Mouse (Mus musculus) midbrain, embryonic 14.5 days (tissue): ENCODE data around the gene Uba6. TPM values are rescaled to one million over a fixed set of nuclear protein-coding genes. Genes with fewer than 3 reads are reported as not detected.

Source experiments
- ATAC-seq: fragments of 200-750 bp; cut with Nextera tagmentation; 2 replicates; pipeline ENCODE4 v1.8.0; 2017; ENCODE audit warnings: moderate number of reproducible peaks, moderate library complexity; ENCODE audit not compliant: low FRiP score, low TSS enrichment
- DNase-seq: peaks from one replicate; pipeline ENCODE4 v3.0.0-alpha.2; 2015
- H3K27ac ChIP-seq: fragments of 300-500 bp; sonication (generic); replicated peaks from 2 replicates; pipeline ENCODE4 v1.5.1; 2014; ENCODE audit warnings: mild to moderate bottlenecking, low read depth, low read length, moderate library complexity
- H3K27me3 ChIP-seq: fragments of 300-500 bp; sonication (generic); 2 replicates; pipeline ENCODE4 v1.6.1; 2014; ENCODE audit warnings: low read length, control low read depth, mixed read lengths; ENCODE audit not compliant: control insufficient read depth, insufficient read depth
- H3K36me3 ChIP-seq: fragments of 300-500 bp; sonication (generic); 2 replicates; pipeline ENCODE4 v1.6.1; 2014; ENCODE audit warnings: low read length, control low read depth; ENCODE audit not compliant: control insufficient read depth, insufficient read depth
- H3K4me1 ChIP-seq: fragments of 300-500 bp; sonication (generic); 2 replicates; pipeline ENCODE4 v1.6.1; 2014; ENCODE audit warnings: mild to moderate bottlenecking, antibody characterized with exemption, low read length, control low read depth; ENCODE audit not compliant: control insufficient read depth, insufficient read depth
- H3K4me2 ChIP-seq: fragments of 300-500 bp; sonication (generic); 2 replicates; pipeline ENCODE4 v1.6.1; 2014; ENCODE audit warnings: mild to moderate bottlenecking, low read length, moderate library complexity
- H3K4me3 ChIP-seq: fragments of 300-500 bp; sonication (generic); replicated peaks from 2 replicates; pipeline ENCODE4 v1.5.1; 2014; ENCODE audit warnings: low read depth, low read length
- H3K9ac ChIP-seq: fragments of 300-500 bp; sonication (generic); replicated peaks from 2 replicates; pipeline ENCODE4 v1.6.1; 2014; ENCODE audit warnings: mild to moderate bottlenecking, low read length, moderate library complexity
- H3K9me3 ChIP-seq: fragments of 300-500 bp; sonication (generic); 2 replicates; pipeline ENCODE4 v1.6.1; 2016; ENCODE audit warnings: low read length, control low read depth, mixed read lengths; ENCODE audit not compliant: control insufficient read depth
- WGBS: fragments of 180-500 bp; shearing (Covaris S2); extraction: QIAGEN DNeasy Blood & Tissue Kit; methylation state at CpG from one replicate; pipeline ENCODE4 v1.1.7; 2014; 5-methylcytosine and 5-hydroxymethylcytosine counted together
- polyA plus RNA-seq: library from polyadenylated mRNA; unstranded; fragments of >200 nt; fragmentation: Nextera tagmentation; extraction: Ambion mirVana; gene quantifications from 2 replicates; pipeline ENCODE4 v1.2.1, GENCODE M21; 2014

Uba6 gene
- polyA plus RNA-seq, 1 experiment from 2014 or later = 20.2 TPM

GRCm38 (mm10) chr5:86094754-86095153, 77.8 kb downstream of the Uba6 start:
- ATAC-seq (no peak), DNase-seq (no peak)
- H3K27me3 ChIP-seq = no peaks in the 10 kb centered on the region
- no peak overlapping the region for H3K27ac ChIP-seq
- no peak overlapping the region for H3K4me2 ChIP-seq
- no peak overlapping the region for H3K4me3 ChIP-seq
- no peaks in the 10 kb centered on the region for H3K4me1 ChIP-seq
- no peaks in the 10 kb centered on the region for H3K36me3 ChIP-seq
- H3K9ac ChIP-seq = no peak overlapping the region
- no peaks in the 10 kb centered on the region for H3K9me3 ChIP-seq
- 88% methylated on average over 9 of the region's 9 CpGs for WGBS

GRCm38 (mm10) chr5:86086751-86087150, 85.9 kb downstream of the Uba6 start:
- H3K36me3 ChIP-seq = no peaks in the 10 kb centered on the region
- no peaks in the 10 kb centered on the region for H3K9me3 ChIP-seq
- H3K4me3 ChIP-seq = no peak overlapping the region
- no peak overlapping the region for H3K4me2 ChIP-seq
- H3K27ac ChIP-seq = no peak overlapping the region
- DNase-seq (no peak), ATAC-seq (no peak)
- H3K9ac ChIP-seq = no peak overlapping the region
- H3K27me3 ChIP-seq = no peaks in the 10 kb centered on the region
- 83% methylated on average over 6 of the region's 6 CpGs for WGBS
- no peaks in the 10 kb centered on the region for H3K4me1 ChIP-seq

DNA sequence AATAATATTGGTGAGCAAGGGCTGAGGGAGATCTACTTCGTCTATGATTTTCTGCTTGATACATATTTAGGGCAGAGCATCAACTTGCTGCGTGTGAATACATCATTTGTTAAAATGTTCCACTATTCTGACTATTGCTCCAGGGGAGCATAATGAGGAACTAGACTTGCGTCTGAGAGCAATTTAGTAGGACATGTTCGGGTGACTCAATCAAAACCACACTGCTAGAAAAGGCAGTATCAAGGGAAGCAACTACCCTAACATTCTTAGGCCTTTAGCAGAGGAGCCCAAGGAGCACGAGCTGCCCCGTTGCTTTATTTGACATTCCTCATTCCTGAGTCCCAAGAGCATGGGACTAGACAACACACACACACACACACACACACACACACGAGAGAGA, 87.6 kb downstream of the Uba6 start:
- WGBS = 82% methylated on average over 7 of the region's 7 CpGs

GRCm38 (mm10) chr5:86083987-86084386, 88.6 kb downstream of the Uba6 start:
- no peak for ATAC-seq

More for the DNA sequence above, 87.6 kb downstream of the Uba6 start:
- Histone ChIP-seq H3K4me2 (no peak overlapping the region), H3K27ac (no peak overlapping the region), H3K4me1 (no peaks in the 10 kb centered on the region), H3K36me3 (no peaks in the 10 kb centered on the region), H3K9me3 (no peaks in the 10 kb centered on the region), H3K9ac (no peak overlapping the region), H3K27me3 (no peaks in the 10 kb centered on the region), H3K4me3 (no peak overlapping the region)
- ATAC-seq (no peak), DNase-seq (no peak)

DNA sequence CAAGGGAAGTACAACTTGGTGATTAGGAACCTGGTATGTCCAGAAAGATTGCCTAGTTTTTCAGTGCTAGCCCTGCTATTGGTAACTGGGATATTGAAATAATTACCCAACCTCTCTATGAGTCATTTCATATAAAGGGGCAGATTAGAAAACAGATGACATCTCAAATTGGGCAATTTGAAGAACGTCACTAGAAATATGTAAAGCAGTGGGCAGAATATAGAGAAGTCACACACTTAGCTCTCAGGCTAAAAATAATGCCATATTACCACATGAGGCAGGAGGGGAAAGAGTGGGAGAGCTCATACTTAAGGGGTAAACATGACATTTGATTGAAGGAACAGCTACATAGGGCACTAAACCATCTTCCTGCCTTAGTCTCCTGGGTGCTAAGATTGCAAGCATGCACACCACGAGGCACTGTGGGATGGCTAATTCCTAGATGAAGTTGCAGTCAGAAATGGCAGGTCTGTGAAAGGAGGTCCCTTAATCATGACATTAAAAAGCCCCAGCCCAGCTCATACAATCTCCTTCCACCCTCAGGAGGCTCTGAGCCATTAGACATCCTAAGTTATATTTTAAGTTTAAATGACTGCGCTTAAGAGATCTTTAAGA, 93.8 kb downstream of the Uba6 start:
- H3K4me1 ChIP-seq = no peaks in the 10 kb centered on the region

More at GRCm38 (mm10) chr5:86083987-86084386, 88.6 kb downstream of the Uba6 start:
- H3K36me3 ChIP-seq = no peaks in the 10 kb centered on the region
- H3K4me3 ChIP-seq = no peak overlapping the region
- no peak for DNase-seq
- H3K4me2 ChIP-seq = no peak overlapping the region
- no peaks in the 10 kb centered on the region for H3K9me3 ChIP-seq
- H3K27me3 ChIP-seq = no peaks in the 10 kb centered on the region
- H3K27ac ChIP-seq = no peak overlapping the region
- WGBS = 89% methylated on average over 6 of the region's 6 CpGs
- no peaks in the 10 kb centered on the region for H3K4me1 ChIP-seq
- H3K9ac ChIP-seq = no peak overlapping the region

DNA sequence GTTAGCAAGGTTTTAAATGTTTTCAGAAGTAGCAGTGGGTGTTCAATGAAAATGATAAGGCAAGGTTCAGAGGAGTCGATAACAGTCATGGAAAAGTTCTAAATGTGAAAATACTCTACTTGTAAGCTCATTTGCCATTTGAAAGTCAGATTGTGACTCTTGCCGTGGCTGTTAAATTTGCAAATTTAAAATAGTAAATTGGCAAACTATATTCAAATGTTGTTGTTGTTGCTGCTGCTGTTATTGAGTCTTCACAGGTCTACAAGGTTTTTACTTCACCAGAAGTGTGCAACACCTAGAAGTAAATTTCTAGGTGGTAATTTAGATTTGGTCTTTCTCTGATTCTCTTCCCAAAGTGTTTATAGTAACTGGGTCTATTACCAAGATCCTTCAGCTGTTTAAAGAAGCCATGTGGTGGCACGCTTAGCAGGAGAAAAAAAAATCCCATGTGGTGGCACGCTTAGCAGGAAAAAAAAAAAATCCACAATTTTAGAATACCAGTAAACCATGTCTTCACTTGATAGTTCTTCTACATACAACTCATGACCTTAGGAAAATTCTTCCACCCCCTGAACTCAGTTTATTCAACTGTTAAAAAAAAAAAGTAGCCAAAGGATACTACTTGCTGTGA, 99.7 kb downstream of the Uba6 start:
- H3K9me3 ChIP-seq = no peaks in the 10 kb centered on the region
- no peak overlapping the region for H3K4me2 ChIP-seq
- H3K4me3 ChIP-seq = no peak overlapping the region
- H3K9ac ChIP-seq = no peak overlapping the region
- H3K4me1 ChIP-seq = no peaks in the 10 kb centered on the region
- DNase-seq (no peak), ATAC-seq (no peak)
- no peaks in the 10 kb centered on the region for H3K36me3 ChIP-seq
- 88% methylated on average over 4 of the region's 4 CpGs for WGBS
- H3K27ac ChIP-seq = no peak overlapping the region
- H3K27me3 ChIP-seq = no peaks in the 10 kb centered on the region

More for the DNA sequence above, 93.8 kb downstream of the Uba6 start:
- Histone ChIP-seq H3K36me3 (no peaks in the 10 kb centered on the region), H3K27ac (no peak overlapping the region), H3K4me2 (no peak overlapping the region), H3K4me3 (no peak overlapping the region), H3K27me3 (no peaks in the 10 kb centered on the region), H3K9me3 (no peaks in the 10 kb centered on the region), H3K9ac (no peak overlapping the region)
- ATAC-seq (no peak), DNase-seq (no peak)
- WGBS = 78% methylated on average over 3 of the region's 3 CpGs

DNA sequence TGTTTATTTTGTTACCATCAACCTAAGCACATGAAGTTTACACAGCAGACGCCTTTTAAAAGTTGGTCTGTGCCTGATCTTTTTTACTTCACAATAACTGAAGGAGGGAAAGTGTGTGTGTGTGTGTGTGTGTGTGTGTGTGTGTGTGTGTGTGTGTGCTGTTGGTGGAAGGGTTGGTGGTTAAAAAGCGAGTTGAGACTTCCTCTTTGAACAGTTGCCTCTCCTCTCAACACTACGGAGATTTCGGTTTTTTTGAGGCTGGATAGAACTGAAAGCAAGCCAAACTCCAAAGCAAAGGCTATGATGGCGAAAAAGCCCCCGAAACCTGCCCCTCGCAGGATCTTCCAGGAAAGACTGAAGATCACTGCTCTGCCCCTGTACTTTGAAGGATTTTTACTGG, 101.1 kb downstream of the Uba6 start, which contains the start of gene Stap1:
Stap1 (plus strand) TSS at position 209 of the 400 bp plus-strand sequence.
- 81% methylated on average over 7 of the region's 7 CpGs for whole genome bisulfite sequencing
- no peak within 1 kb of the TSS for H3K4me2 ChIP-seq
- no peak for ATAC-seq
- DNase-seq = no peak
- H3K36me3 ChIP-seq = no peaks in the 10 kb centered on the region
- no peak within 1 kb of the TSS for H3K4me3 ChIP-seq
- H3K9ac ChIP-seq = no peak within 1 kb of the TSS
- H3K27me3 ChIP-seq = no peaks in the 10 kb centered on the region
- no peaks in the 10 kb centered on the region for H3K4me1 ChIP-seq
- no peak within 1 kb of the TSS for H3K27ac ChIP-seq
- no peaks in the 10 kb centered on the region for H3K9me3 ChIP-seq

DNA sequence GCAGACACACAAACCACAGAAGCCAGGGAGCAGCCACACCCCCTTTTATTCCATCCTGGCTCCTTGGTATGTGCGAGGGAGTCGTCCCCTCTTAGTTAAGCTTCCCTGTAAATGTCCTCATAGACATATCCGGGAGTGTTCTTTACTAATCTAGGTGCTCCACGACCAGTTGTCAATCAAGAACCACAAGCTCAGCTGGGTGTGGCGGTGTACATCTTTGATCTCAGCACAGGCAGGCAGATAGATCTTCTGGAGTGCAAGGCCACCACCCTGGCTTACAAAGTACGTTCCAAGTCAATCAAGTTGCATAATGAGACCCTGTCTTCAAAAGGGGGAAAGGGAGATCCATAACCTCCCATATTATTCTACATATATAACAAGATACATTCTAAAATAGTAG, 103.5 kb downstream of the Uba6 start:
- ATAC-seq = no peak

GRCm38 (mm10) chr5:86068451-86068850, 104.2 kb downstream of the Uba6 start:
- Histone ChIP-seq H3K9ac (no peak overlapping the region), H3K27me3 (no peaks in the 10 kb centered on the region), H3K9me3 (no peaks in the 10 kb centered on the region), H3K36me3 (no peaks in the 10 kb centered on the region), H3K27ac (no peak overlapping the region), H3K4me2 (no peak overlapping the region), H3K4me1 (peaks cover 7% of the 10 kb centered on the region; the same call in 1 of the 2 replicates), H3K4me3 (no peak overlapping the region)
- 90% methylated on average over 3 of the region's 3 CpGs for WGBS
- no peak for ATAC-seq
- DNase-seq = no peak

More for the DNA sequence above, 103.5 kb downstream of the Uba6 start:
- Histone ChIP-seq H3K27me3 (no peaks in the 10 kb centered on the region), H3K9me3 (no peaks in the 10 kb centered on the region), H3K4me3 (no peak overlapping the region), H3K36me3 (no peaks in the 10 kb centered on the region), H3K27ac (no peak overlapping the region), H3K4me1 (0 out of 2 replicates have a peak, but pooled peaks cover under 1% of the 10 kb centered on the region), H3K9ac (no peak overlapping the region), H3K4me2 (no peak overlapping the region)
- no peak for DNase-seq
- WGBS = 75% methylated on average over 6 of the region's 6 CpGs
